Mouse (Mus musculus): ENCODE data around the gene Hadhb. TPM values are rescaled to one million over a fixed set of nuclear protein-coding genes. Genes with fewer than 3 reads are reported as not detected.

Hadhb gene
- polyA plus RNA-seq, 1 experiment from 2014 or later = 169 TPM

DNA sequence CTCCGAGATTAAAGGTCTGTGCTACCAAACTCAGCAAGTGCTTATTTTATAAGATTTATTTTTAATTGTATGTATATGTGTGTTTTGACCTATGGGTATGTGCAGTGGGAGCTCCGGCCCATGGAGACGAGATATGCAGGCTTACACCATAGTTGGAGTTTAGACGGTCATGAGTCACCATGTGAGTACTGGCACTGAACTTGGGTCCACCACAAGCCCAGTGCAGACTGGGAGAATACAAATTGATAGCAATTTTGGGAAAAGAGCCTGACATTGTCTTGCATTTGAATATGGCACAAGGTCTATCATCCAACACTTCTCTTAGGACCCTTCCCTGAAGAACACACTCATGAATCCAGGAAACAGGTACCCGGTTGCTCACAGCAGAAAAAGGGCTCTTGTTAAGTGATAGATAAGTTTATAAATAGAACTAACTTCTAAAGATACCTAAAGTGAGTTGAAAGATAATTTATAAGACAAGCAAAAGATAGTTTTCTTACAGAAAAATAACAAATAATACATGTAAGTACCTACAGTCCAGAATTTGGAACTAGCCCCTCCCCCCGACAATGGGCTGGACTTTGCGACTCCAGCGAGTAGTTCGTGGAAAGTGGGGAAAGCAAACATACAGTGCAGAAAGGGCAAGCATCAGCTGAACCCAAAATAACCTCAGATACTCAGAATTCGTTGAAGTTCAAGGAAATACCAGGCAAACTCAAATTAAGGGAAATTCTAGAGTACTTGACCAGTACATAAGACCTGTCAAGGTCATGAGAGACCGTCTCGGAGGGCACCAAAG is 32.8 kb downstream of the Hadhb start:
- ATAC-seq (ENCODE audit: low read depth) = peak; percentile 81
- Histone ChIP-seq H3K4me2 (ENCODE audit: low read depth, low read length) (no peak overlapping the region), H3K4me1 (ENCODE audit: control insufficient read depth, low read depth, low read length) (no peaks in the 10 kb centered on the region; the same call in 1 of the 2 replicates), H3K27me3 (ENCODE audit: control insufficient read depth, insufficient read depth, low read depth, low read length) (no peaks in the 10 kb centered on the region), H3K9me3 (replicated peaks; ENCODE audit: control insufficient read depth, low read length) (no peaks in the 10 kb centered on the region), H3K9ac (ENCODE audit: low read depth, low read length) (no peak overlapping the region), H3K36me3 (ENCODE audit: control insufficient read depth, insufficient read depth) (peaks cover 12% of the 10 kb centered on the region), H3K27ac (ENCODE audit: low read length) (peak overlapping the region; percentile 55), H3K4me3 (ENCODE audit: low read depth, low read length) (no peak overlapping the region)
- 74% methylated on average over 12 of the region's 12 CpGs for WGBS (ENCODE audit: insufficient replicate concordance)

DNA sequence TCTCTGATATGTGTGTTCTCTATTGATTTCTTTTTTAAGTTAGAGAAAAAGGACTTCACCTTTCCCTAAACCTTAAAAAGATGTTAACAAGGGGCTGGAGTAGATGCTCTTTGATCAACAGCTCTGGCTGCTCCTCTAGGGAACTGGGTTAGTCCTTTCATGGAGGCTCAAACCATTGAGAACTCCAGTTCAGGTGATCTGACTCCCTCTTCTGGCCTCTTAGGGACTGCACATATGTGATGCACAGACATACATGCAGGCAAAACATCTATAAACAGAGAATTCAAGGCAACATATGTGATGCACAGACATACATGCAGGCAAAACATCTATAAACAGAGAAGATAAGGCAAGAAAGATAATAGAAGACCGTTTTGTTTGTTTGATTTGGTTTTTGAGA is 37.4 kb downstream of the Hadhb start:
- Histone ChIP-seq H3K9me3 (replicated peaks; ENCODE audit: control insufficient read depth, low read length) (no peaks in the 10 kb centered on the region), H3K4me3 (ENCODE audit: low read depth, low read length) (no peak overlapping the region), H3K27me3 (ENCODE audit: control insufficient read depth, insufficient read depth, low read depth, low read length) (no peaks in the 10 kb centered on the region), H3K27ac (ENCODE audit: low read length) (no peak overlapping the region), H3K36me3 (ENCODE audit: control insufficient read depth, insufficient read depth) (peaks cover 4% of the 10 kb centered on the region), H3K9ac (ENCODE audit: low read depth, low read length) (no peak overlapping the region), H3K4me1 (ENCODE audit: control insufficient read depth, low read depth, low read length) (no peaks in the 10 kb centered on the region; the same call in 1 of the 2 replicates), H3K4me2 (ENCODE audit: low read depth, low read length) (no peak overlapping the region)
- no peak for ATAC-seq (ENCODE audit: low read depth)
- WGBS (ENCODE audit: insufficient replicate concordance) = 61% methylated on average over 1 of the region's 1 CpGs

DNA sequence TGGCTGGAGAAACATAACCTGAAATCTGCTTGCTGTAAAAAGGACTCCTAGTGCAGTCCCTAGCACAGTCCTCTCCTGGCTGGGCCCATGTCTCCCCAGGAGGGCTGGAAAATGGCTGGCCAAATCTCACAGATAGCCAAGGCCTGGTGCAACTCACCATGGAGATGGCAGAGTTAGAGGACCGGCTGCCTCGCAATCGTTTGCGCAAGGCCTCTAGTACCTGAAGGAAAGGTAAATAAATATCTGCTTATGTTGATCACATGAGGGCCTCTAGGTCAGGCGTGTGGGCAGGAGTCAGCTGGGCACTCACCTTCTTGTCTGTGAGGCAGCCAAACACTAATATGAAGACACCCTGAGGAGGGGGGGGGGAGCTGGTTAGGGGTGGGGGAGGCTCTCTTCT is 40.3 kb downstream of the Hadhb start:
- Histone ChIP-seq H3K27me3 (ENCODE audit: control insufficient read depth, insufficient read depth, low read depth, low read length) (no peaks in the 10 kb centered on the region), H3K9ac (ENCODE audit: low read depth, low read length) (no peak overlapping the region), H3K36me3 (ENCODE audit: control insufficient read depth, insufficient read depth) (no peaks in the 10 kb centered on the region), H3K4me1 (ENCODE audit: control insufficient read depth, low read depth, low read length) (no peaks in the 10 kb centered on the region), H3K4me2 (ENCODE audit: low read depth, low read length) (no peak overlapping the region), H3K27ac (ENCODE audit: low read length) (no peak overlapping the region), H3K9me3 (replicated peaks; ENCODE audit: control insufficient read depth, low read length) (no peaks in the 10 kb centered on the region), H3K4me3 (ENCODE audit: low read depth, low read length) (no peak overlapping the region)
- peak; percentile 61 for ATAC-seq (ENCODE audit: low read depth)
- 63% methylated on average over 5 of the region's 5 CpGs for WGBS (ENCODE audit: insufficient replicate concordance)

GRCm38 (mm10) chr5:30198257-30198656 is 43.2 kb downstream of the Hadhb start:
- Histone ChIP-seq H3K4me3 (ENCODE audit: low read depth, low read length) (no peak overlapping the region), H3K36me3 (ENCODE audit: control insufficient read depth, insufficient read depth) (no peaks in the 10 kb centered on the region), H3K4me1 (ENCODE audit: control insufficient read depth, low read depth, low read length) (no peaks in the 10 kb centered on the region), H3K27ac (ENCODE audit: low read length) (no peak overlapping the region), H3K9me3 (replicated peaks; ENCODE audit: control insufficient read depth, low read length) (no peaks in the 10 kb centered on the region), H3K9ac (ENCODE audit: low read depth, low read length) (no peak overlapping the region), H3K27me3 (ENCODE audit: control insufficient read depth, insufficient read depth, low read depth, low read length) (no peaks in the 10 kb centered on the region), H3K4me2 (ENCODE audit: low read depth, low read length) (no peak overlapping the region)
- no peak for ATAC-seq (ENCODE audit: low read depth)
- WGBS (ENCODE audit: insufficient replicate concordance) = 26% methylated on average over 7 of the region's 7 CpGs

- WGBS (ENCODE audit: insufficient replicate concordance) = 36% methylated on average over 5 of the region's 5 CpGs
- 0 out of 2 replicates have a peak, but pooled peaks have one; percentile 37 for ATAC-seq (ENCODE audit: low read depth)
- H3K27ac ChIP-seq (ENCODE audit: low read length) = no peak overlapping the region
Observed at GRCm38 (mm10) chr5:30201521-30201920, 46.5 kb downstream of the Hadhb start.

GRCm38 (mm10) chr5:30202221-30202620 is 47.2 kb downstream of the Hadhb start:
- Histone ChIP-seq H3K9me3 (replicated peaks; ENCODE audit: control insufficient read depth, low read length) (no peaks in the 10 kb centered on the region), H3K36me3 (ENCODE audit: control insufficient read depth, insufficient read depth) (no peaks in the 10 kb centered on the region), H3K4me3 (ENCODE audit: low read depth, low read length) (no peak overlapping the region), H3K27ac (ENCODE audit: low read length) (no peak overlapping the region), H3K4me1 (ENCODE audit: control insufficient read depth, low read depth, low read length) (no peaks in the 10 kb centered on the region), H3K9ac (ENCODE audit: low read depth, low read length) (no peak overlapping the region), H3K27me3 (ENCODE audit: control insufficient read depth, insufficient read depth, low read depth, low read length) (no peaks in the 10 kb centered on the region), H3K4me2 (ENCODE audit: low read depth, low read length) (no peak overlapping the region)
- no peak for ATAC-seq (ENCODE audit: low read depth)
- WGBS (ENCODE audit: insufficient replicate concordance) = 69% methylated on average over 7 of the region's 7 CpGs

More at GRCm38 (mm10) chr5:30201521-30201920, 46.5 kb downstream of the Hadhb start:
- Histone ChIP-seq H3K9me3 (replicated peaks; ENCODE audit: control insufficient read depth, low read length) (no peaks in the 10 kb centered on the region), H3K27me3 (ENCODE audit: control insufficient read depth, insufficient read depth, low read depth, low read length) (no peaks in the 10 kb centered on the region), H3K4me3 (ENCODE audit: low read depth, low read length) (no peak overlapping the region), H3K36me3 (ENCODE audit: control insufficient read depth, insufficient read depth) (no peaks in the 10 kb centered on the region), H3K4me1 (ENCODE audit: control insufficient read depth, low read depth, low read length) (no peaks in the 10 kb centered on the region), H3K9ac (ENCODE audit: low read depth, low read length) (no peak overlapping the region), H3K4me2 (ENCODE audit: low read depth, low read length) (no peak overlapping the region)

DNA sequence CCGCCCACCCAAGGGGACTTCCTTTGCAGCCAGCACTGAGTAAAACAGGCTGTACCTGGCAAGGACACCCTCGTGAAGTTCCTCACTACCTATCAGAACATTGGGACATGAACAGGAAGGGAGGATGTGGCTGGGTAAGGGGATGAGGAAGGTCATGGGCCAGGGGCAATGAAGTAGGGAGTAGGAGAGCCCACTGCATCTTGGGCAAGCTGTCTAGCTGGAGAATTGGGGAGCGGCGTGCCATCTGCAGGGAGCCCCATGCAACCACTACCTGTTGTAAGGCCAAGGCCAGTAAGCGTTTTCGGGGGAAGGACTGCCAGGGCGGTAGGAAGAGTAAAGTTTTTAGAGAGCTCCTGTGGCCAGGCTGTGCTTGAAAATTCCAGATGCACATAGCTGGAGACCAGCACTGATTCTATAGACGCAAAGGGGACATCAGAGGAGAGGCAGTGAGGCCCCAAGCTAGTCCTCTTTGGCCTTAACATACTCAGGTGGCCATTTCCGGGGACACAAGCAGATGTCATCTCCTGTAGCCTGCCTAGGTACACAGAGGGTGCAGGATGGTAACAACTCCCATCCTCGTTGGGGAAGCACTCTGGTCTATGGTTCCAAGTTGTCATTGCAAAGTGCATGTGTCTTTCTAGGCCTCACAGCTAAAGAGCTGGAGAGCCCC is 48.3 kb downstream of the Hadhb start:
- no peak overlapping the region for H3K27ac ChIP-seq (ENCODE audit: low read length)
- ATAC-seq (ENCODE audit: low read depth) = no peak
- H3K4me2 ChIP-seq (ENCODE audit: low read depth, low read length) = no peak overlapping the region
- H3K36me3 ChIP-seq (ENCODE audit: control insufficient read depth, insufficient read depth) = no peaks in the 10 kb centered on the region
- no peaks in the 10 kb centered on the region for H3K27me3 ChIP-seq (ENCODE audit: control insufficient read depth, insufficient read depth, low read depth, low read length)
- H3K9me3 ChIP-seq (replicated peaks; ENCODE audit: control insufficient read depth, low read length) = no peaks in the 10 kb centered on the region
- 52% methylated on average over 10 of the region's 10 CpGs for whole genome bisulfite sequencing (ENCODE audit: insufficient replicate concordance)
- no peaks in the 10 kb centered on the region for H3K4me1 ChIP-seq (ENCODE audit: control insufficient read depth, low read depth, low read length)
- no peak overlapping the region for H3K9ac ChIP-seq (ENCODE audit: low read depth, low read length)
- H3K4me3 ChIP-seq (ENCODE audit: low read depth, low read length) = no peak overlapping the region

DNA sequence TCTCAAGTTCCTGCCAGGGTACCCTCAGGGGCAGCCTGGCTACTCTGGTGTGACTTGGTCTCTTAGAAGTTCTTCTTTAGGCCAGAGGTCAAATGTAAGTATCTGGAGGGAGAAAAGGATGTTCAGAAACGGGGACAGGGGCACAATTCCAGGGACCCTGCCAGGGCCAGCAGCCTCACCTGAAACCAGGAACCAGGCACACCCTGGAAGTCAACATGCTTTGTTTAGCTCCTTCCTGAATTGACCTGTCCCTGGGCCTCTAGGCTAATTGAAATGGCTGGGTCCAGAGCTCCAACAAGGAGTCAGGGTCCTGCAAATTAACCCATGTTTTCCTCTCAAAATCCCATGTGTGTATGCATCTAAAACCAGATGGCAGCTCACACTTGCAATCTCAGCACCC is 49.4 kb downstream of the Hadhb start:
- Histone ChIP-seq H3K9me3 (replicated peaks; ENCODE audit: control insufficient read depth, low read length) (no peaks in the 10 kb centered on the region), H3K4me3 (ENCODE audit: low read depth, low read length) (no peak overlapping the region), H3K4me1 (ENCODE audit: control insufficient read depth, low read depth, low read length) (no peaks in the 10 kb centered on the region), H3K27me3 (ENCODE audit: control insufficient read depth, insufficient read depth, low read depth, low read length) (no peaks in the 10 kb centered on the region), H3K36me3 (ENCODE audit: control insufficient read depth, insufficient read depth) (no peaks in the 10 kb centered on the region), H3K27ac (ENCODE audit: low read length) (no peak overlapping the region), H3K4me2 (ENCODE audit: low read depth, low read length) (no peak overlapping the region), H3K9ac (ENCODE audit: low read depth, low read length) (no peak overlapping the region)
- ATAC-seq (ENCODE audit: low read depth) = no peak
- 19% methylated on average over 1 of the region's 1 CpGs for WGBS (ENCODE audit: insufficient replicate concordance)

DNA sequence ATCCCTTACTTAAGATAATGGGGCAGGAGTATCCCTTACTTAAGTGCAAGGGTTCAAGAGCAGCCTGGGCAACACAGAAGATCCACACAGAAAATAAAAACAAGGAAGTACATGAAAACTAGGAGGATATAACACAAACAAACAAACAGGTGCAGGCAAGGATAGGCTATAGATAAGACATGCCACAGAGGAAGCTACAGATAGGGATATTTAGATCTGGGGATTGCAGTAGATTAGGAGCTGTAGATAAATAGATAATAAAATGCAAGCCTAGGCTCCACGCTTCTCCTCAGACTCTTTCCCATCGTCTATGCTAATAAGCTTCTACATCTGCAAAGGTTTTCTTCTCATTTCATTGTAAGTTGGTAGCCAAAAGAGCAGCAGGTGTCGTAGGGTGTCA is 50.0 kb downstream of the Hadhb start:
- Histone ChIP-seq H3K9me3 (replicated peaks; ENCODE audit: control insufficient read depth, low read length) (no peaks in the 10 kb centered on the region), H3K4me2 (ENCODE audit: low read depth, low read length) (no peak overlapping the region), H3K27me3 (ENCODE audit: control insufficient read depth, insufficient read depth, low read depth, low read length) (no peaks in the 10 kb centered on the region), H3K27ac (ENCODE audit: low read length) (no peak overlapping the region), H3K36me3 (ENCODE audit: control insufficient read depth, insufficient read depth) (no peaks in the 10 kb centered on the region), H3K9ac (ENCODE audit: low read depth, low read length) (no peak overlapping the region), H3K4me3 (ENCODE audit: low read depth, low read length) (no peak overlapping the region), H3K4me1 (ENCODE audit: control insufficient read depth, low read depth, low read length) (no peaks in the 10 kb centered on the region)
- 46% methylated on average over 3 of the region's 3 CpGs for WGBS (ENCODE audit: insufficient replicate concordance)
- ATAC-seq (ENCODE audit: low read depth) = no peak

Data from liver, embryonic 16.5 days (tissue).